Mouse (Mus musculus): ENCODE data around the gene 4930595D18Rik.
A peak's percentile ranks its signal among the peaks of the same experiment; 100 is the strongest.

The 4930595D18Rik gene

DNA sequence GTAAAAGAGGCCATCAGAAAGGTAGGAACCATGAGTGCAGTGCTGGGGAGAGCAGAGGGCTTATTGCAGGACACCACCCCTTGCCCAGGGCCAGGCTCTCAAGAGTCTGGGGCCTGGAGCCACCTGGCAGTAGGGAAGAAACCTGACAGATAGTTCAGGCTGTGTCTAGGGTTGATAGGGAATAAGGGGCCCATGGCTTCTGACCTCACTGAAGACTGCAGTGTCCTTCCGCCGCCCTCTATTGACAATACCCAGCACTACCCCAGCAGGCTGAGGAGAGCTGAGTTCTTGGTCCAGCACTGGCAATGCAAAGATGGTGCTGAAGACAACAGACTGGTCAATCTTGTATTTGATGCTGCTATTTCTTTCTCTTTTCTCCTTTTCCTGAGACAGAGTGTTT is 47.2 kb downstream of the 4930595D18Rik start:
- DNase-seq (ENCODE audit: low read depth, low spot score): no peak

DNA sequence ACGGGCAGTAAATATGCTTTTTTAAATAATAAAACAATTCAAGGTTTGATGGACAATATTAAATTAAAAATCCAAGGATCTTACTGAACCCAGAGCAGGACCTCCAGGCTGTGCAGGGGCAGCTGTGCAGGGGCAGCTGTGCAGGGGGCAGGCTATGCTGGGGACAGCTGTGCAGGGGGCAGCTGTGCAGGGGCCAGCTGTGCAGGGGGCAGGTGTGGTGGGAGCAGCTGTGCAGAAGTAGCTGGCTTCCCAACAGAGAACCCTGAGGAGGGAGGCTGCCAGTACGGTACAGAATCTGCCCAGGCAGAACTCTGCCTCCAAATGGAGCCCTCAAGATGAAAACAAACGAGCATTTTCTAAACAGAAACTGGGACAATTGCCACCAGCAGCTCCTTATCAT is 48.3 kb downstream of the 4930595D18Rik start:
- DNase-seq (ENCODE audit: low read depth, low spot score): no peak

DNA sequence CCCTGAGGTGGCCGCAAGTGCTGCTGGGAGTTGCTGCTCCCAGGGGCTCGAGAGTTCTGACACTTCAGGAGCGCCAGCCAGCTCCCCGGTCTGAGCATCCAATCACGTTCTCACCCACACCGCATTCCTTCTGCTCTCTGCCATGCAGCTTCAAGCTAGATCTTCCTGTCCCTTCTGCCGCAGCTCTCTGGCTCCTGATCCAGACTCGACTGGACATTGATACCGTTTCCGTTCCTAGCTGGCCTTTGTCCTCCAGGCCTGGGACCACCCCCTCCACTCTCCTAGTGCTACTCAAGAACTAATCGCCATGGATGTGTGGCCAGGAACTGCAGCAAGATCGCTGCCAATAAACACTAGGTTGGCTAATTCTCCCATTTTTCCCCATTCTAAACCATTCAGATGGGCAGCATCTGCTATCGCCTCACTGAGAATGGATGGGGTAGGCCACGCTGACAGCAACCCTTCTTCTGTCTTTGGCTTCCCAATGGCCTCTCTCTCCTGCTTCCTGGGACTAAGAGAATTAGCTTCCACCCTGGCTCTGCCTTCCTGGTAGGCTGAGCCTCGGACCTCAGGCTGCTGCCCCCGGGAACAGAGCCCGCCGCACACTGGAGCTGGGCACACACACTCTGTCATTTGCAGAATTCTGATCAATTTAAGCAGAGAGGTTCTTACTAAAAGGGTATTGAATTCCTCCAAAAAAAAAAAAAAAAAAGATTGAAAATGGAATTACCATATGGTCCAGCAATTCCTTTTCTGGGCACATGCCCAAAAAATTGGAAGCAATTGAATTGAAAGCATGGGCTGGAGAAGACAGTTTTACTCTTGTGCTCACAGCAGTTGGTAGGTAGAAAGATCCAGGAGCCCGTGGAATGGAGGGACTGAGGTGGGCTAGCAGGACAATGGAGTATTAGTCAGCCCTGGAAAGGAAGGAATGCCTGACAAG is 49.2 kb downstream of the 4930595D18Rik start:
- DNase-seq (ENCODE audit: low read depth, low spot score): no peak

DNA sequence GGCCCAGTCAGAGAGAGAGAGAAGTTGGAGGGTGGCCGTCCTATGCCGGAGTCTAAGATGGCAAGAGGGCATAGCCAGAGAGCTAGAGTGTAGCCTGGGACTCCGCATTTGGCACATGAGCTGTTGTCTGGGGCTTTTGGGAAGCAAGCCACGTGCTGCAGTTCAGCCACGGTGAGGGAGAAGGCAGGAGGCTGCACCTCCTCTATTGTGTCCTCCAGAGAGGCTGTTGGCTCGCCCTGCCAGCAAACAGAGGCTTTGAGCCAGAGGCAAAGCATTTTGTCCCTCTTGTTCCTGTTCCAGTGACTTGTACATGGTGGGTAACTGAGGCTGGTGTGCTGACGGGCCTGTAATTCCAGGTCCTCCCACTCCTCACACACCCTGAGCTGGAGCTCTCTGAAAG is 50.1 kb downstream of the 4930595D18Rik start:
- DNase-seq (ENCODE audit: low read depth, low spot score): no peak

DNA sequence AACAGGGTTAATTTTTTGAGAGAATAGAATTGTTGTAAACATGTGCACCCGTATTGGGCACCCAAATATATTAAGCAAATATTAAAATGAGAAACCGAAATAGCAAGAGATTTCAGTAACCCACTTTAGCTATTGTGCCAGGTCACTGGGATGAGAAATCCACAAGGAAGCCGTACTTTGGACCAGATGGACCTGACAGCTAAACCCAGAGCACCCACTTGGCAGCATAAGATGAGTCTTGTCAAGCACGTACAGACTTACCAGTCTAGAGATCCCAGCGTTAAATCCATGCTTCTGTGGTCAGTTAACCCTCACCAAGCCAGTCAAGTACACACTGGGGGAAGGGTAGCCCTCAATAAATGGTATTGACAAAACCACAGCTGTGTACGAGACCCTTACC is 58.6 kb downstream of the 4930595D18Rik start:
- DNase-seq (ENCODE audit: low read depth, low spot score): no peak

GRCm38 (mm10) chr12:111124601-111125260 is 59.6 kb downstream of the 4930595D18Rik start:
- no peak for DNase-seq (ENCODE audit: low read depth, low spot score)

DNA sequence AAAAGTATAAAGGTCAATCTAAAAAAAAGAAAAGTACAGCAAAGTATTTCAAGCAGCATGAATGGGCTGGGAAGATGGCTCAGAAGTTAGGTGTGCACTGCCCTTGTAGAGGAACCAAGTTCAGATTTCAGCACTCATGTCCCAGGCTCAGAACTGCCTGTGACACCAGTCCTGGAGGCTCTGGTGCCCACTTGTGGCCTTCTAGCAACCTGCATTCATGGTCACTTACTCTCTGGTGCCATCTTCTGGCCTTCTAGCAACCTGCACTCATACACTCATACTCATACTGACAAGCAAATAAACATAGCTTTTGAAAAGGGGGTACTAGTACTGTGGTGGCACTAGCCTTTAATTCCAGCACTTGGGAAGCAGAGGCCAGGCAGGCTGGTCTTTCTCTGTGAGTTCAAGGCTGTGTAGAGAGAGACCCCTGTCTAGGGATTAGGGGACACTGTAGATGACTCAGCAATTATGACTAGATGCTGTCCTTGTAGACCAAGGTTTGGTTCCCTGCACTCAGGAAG is 61.9 kb downstream of the 4930595D18Rik start:
- peak; percentile 87 for DNase-seq (ENCODE audit: low read depth, low spot score)

- no peak for DNase-seq (ENCODE audit: low read depth, low spot score)
Observed at GRCm38 (mm10) chr12:111120976-111121645, 63.2 kb downstream of the 4930595D18Rik start.

GRCm38 (mm10) chr12:111119506-111120085 is 64.7 kb downstream of the 4930595D18Rik start:
- DNase-seq (ENCODE audit: low read depth, low spot score): no peak

GRCm38 (mm10) chr12:111114593-111114992 is 69.7 kb downstream of the 4930595D18Rik start:
- DNase-seq (ENCODE audit: low read depth, low spot score): no peak

DNA sequence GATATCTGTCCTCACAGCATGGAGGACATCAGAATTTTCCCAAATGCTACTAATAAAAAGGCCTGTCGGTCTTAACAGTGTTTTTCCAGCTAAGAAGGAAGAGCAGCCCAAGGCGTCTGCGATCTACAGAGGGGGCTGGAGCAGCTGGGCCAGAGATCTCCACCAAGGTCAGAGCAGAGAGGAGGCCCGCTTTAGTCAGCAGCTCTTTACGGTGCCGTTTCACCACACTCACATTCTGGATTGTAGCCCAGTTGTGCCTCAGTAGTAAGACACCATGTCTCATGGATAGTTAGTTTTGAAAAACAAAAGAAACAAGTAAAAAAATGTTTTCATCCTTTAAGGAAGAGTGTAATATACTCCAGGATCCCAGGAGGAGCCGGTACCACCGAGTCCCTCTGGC is 73.1 kb downstream of the 4930595D18Rik start:
- no peak for DNase-seq (ENCODE audit: low read depth, low spot score)

All from ZHBTc4 (cell line).